Mouse (Mus musculus): ENCODE results near the gene Ccdc63. TPM values are rescaled to one million over a fixed set of nuclear protein-coding genes. Genes with fewer than 3 reads are reported as not detected.

The Ccdc63 gene
- polyA plus RNA-seq, 1 experiment, result not detected

DNA sequence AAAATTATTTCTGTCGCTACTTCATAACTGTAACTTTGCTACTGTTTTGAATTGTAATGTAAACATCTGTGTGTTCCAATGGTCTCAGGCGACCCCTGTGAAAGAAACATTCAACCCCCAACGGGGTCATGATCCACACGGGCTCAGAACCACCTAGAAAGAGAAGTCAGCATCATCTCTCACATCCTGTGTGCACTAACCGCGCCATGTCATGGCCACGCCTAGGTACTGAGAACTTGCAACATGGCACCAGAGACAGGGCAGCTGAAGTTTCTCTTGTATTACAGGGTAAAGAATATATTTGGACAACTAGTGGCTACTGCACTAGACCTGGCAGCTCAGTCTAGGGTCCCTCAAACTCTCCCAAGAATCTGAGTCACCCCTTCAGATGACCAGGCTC, 27.2 kb downstream of the Ccdc63 start:
- no peak overlapping the region for H3K4me2 ChIP-seq (ENCODE audit: low read depth)
- H3ac ChIP-seq (ENCODE audit: control insufficient read depth, insufficient read length), result no peak overlapping the region
- no peaks in the 10 kb centered on the region for H3K79me2 ChIP-seq (ENCODE audit: control insufficient read depth, insufficient read depth)
- TF ChIP-seq CEBPB (IDR thresholded peaks at IDR 0.05; ENCODE audit: insufficient read depth, poor library complexity, severe bottlenecking), result no peak
- H3K4me3 ChIP-seq, result no peak overlapping the region
- peaks cover 42% of the 10 kb centered on the region for H3K27me3 ChIP-seq (ENCODE audit: control insufficient read depth, insufficient read depth, insufficient read length)
- no peaks in the 10 kb centered on the region for H3K36me3 ChIP-seq (ENCODE audit: control insufficient read depth, insufficient read depth)

DNA sequence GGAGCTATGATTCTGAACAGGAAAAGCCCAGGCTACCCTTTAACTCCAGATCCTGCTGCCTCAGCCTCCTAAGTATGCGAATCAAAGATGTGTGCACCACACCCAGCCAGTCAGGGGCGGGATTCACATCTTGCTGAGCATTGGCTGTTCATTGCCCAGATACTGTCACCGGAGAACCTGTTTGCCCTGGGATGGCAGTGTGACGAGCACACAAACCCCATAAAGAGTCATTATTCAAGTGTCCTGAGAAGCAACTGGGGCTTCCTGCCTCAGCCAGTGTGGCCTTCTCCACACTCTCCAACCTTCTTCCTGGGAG, 28.7 kb downstream of the Ccdc63 start:
- TF ChIP-seq E2F4 (IDR thresholded peaks at IDR 0.05; ENCODE audit: insufficient read depth) (no peak), CEBPB (IDR thresholded peaks at IDR 0.05; ENCODE audit: insufficient read depth, poor library complexity, severe bottlenecking) (no peak), POLR2A (IDR thresholded peaks at IDR 0.05; ENCODE audit: insufficient read length, low read depth) (no peak), TCF12 (IDR thresholded peaks at IDR 0.05; ENCODE audit: insufficient read depth, poor library complexity, severe bottlenecking) (no peak), TCF3 (IDR thresholded peaks at IDR 0.05; ENCODE audit: insufficient read length, low read depth) (no peak), MAX (IDR thresholded peaks at IDR 0.05; ENCODE audit: low read depth) (no peak), POLR2AphosphoS2 (IDR thresholded peaks at IDR 0.05; ENCODE audit: insufficient read length, low read depth) (no peak), USF1 (IDR thresholded peaks at IDR 0.05; ENCODE audit: low read depth) (no peak), REST (IDR thresholded peaks at IDR 0.05; ENCODE audit: insufficient read depth, insufficient read length) (no peak), SRF (IDR thresholded peaks at IDR 0.05; ENCODE audit: control insufficient read depth, insufficient read length, low read depth) (no peak), MYOD1 (IDR thresholded peaks at IDR 0.05; ENCODE audit: control insufficient read depth in 1 of 3, insufficient read length in 2 of 3, low read depth in 2 of 3) (no peak), MYOG (IDR thresholded peaks at IDR 0.05; ENCODE audit: control insufficient read depth in 1 of 3, insufficient read depth in 1 of 3, insufficient read length in 2 of 3, low read depth in 2 of 3) (no peak)
- Histone ChIP-seq H3K36me3 (ENCODE audit: control insufficient read depth, insufficient read depth) (no peaks in the 10 kb centered on the region), H3K4me2 (ENCODE audit: low read depth) (no peak overlapping the region), H3K4me3 (no peak overlapping the region), H3K79me2 (ENCODE audit: control insufficient read depth, insufficient read depth) (no peaks in the 10 kb centered on the region), H3ac (ENCODE audit: control insufficient read depth, insufficient read length) (no peak overlapping the region), H3K27me3 (ENCODE audit: control insufficient read depth, insufficient read depth, insufficient read length) (peaks cover 55% of the 10 kb centered on the region)

DNA sequence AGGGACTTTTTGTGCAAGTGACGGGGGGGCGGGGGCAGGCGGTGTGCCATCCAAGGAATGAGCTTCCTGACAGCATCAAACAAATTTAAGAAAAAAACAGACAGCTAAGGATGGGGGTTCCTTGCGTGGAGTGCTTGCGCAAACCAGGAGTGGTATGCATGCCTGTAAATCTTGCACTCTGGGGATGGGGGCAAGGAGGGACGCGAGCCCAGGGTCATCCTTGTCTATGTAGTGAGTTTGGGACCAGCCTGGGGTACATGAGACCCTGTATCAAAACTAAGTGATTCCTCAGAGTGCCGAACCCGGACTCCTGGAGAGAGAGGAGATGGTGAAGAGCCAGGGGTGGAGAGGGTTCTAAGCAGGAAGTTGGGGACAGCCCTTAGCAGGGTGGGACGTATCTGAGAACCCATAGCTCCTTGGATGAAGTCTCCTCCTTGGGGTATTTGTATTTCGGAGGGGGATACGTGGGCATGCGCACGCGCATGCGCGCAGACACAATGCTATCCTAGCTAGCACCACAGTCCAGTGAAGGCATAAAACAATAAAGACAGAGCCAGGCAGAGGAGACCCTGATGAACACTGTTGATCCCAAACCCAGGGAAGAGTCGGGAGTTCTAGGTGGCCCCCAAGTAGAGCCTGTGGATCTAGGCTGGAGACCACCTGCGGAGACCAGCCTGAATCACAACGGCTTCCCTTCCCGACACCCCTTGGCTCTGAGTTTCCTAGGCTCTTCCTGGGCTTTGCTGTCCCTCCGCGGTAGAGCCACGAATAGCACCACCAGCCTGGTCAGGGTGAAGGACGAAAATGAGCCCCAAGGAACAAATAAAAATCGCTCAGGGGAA, 29.3 kb downstream of the Ccdc63 start:
- TF ChIP-seq MYOG (IDR thresholded peaks at IDR 0.05; ENCODE audit: control insufficient read depth in 1 of 3, insufficient read depth in 1 of 3, insufficient read length in 2 of 3, low read depth in 2 of 3) (no peak), REST (IDR thresholded peaks at IDR 0.05; ENCODE audit: insufficient read depth, insufficient read length) (no peak), E2F4 (IDR thresholded peaks at IDR 0.05; ENCODE audit: insufficient read depth) (no peak), CEBPB (IDR thresholded peaks at IDR 0.05; ENCODE audit: insufficient read depth, poor library complexity, severe bottlenecking) (no peak), USF1 (IDR thresholded peaks at IDR 0.05; ENCODE audit: low read depth) (no peak), TCF12 (IDR thresholded peaks at IDR 0.05; ENCODE audit: insufficient read depth, poor library complexity, severe bottlenecking) (no peak), MAX (IDR thresholded peaks at IDR 0.05; ENCODE audit: low read depth) (no peak), SRF (IDR thresholded peaks at IDR 0.05; ENCODE audit: control insufficient read depth, insufficient read length, low read depth) (no peak), POLR2A (IDR thresholded peaks at IDR 0.05; ENCODE audit: insufficient read length, low read depth) (no peak), MYOD1 (IDR thresholded peaks at IDR 0.05; ENCODE audit: control insufficient read depth in 1 of 3, insufficient read length in 2 of 3, low read depth in 2 of 3) (no peak), POLR2AphosphoS2 (IDR thresholded peaks at IDR 0.05; ENCODE audit: insufficient read length, low read depth) (no peak), TCF3 (IDR thresholded peaks at IDR 0.05; ENCODE audit: insufficient read length, low read depth) (no peak)
- Histone ChIP-seq H3K4me3 (no peak overlapping the region), H3K27me3 (ENCODE audit: control insufficient read depth, insufficient read depth, insufficient read length) (peaks cover 61% of the 10 kb centered on the region), H3K36me3 (ENCODE audit: control insufficient read depth, insufficient read depth) (no peaks in the 10 kb centered on the region), H3K4me2 (ENCODE audit: low read depth) (no peak overlapping the region), H3ac (ENCODE audit: control insufficient read depth, insufficient read length) (no peak overlapping the region), H3K79me2 (ENCODE audit: control insufficient read depth, insufficient read depth) (no peaks in the 10 kb centered on the region)

DNA sequence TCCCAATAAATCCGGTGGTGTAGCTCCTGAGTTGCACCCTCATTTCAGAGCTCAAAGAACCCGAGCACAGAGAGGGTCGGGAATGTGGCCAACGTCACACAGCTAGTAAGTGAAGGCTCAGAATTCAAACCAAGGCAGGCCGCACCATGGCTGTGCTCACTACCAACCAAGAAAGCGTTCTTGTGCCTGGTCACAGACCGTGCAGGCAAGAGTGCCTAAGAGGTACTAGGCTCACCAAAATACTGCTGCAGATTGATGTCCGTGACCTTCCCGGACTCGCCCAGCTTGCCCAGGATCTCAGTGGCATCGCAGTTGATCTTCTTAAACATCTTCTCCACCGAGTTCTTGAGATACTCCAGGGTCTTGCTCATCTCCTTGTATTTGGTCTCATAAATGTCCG, 30.0 kb downstream of the Ccdc63 start:
- Histone ChIP-seq H3K27me3 (ENCODE audit: control insufficient read depth, insufficient read depth, insufficient read length) (peaks cover 64% of the 10 kb centered on the region), H3K4me3 (no peak overlapping the region), H3K4me2 (ENCODE audit: low read depth) (no peak overlapping the region), H3K79me2 (ENCODE audit: control insufficient read depth, insufficient read depth) (no peaks in the 10 kb centered on the region), H3ac (ENCODE audit: control insufficient read depth, insufficient read length) (no peak overlapping the region), H3K36me3 (ENCODE audit: control insufficient read depth, insufficient read depth) (no peaks in the 10 kb centered on the region)
- TF ChIP-seq MAX (IDR thresholded peaks at IDR 0.05; ENCODE audit: low read depth) (no peak), TCF12 (IDR thresholded peaks at IDR 0.05; ENCODE audit: insufficient read depth, poor library complexity, severe bottlenecking) (no peak), REST (IDR thresholded peaks at IDR 0.05; ENCODE audit: insufficient read depth, insufficient read length) (no peak), MYOG (IDR thresholded peaks at IDR 0.05; ENCODE audit: control insufficient read depth in 1 of 3, insufficient read depth in 1 of 3, insufficient read length in 2 of 3, low read depth in 2 of 3) (no peak), POLR2AphosphoS2 (IDR thresholded peaks at IDR 0.05; ENCODE audit: insufficient read length, low read depth) (no peak), CEBPB (IDR thresholded peaks at IDR 0.05; ENCODE audit: insufficient read depth, poor library complexity, severe bottlenecking) (no peak), POLR2A (IDR thresholded peaks at IDR 0.05; ENCODE audit: insufficient read length, low read depth) (no peak), E2F4 (IDR thresholded peaks at IDR 0.05; ENCODE audit: insufficient read depth) (no peak), MYOD1 (IDR thresholded peaks at IDR 0.05; ENCODE audit: control insufficient read depth in 1 of 3, insufficient read length in 2 of 3, low read depth in 2 of 3) (no peak), SRF (IDR thresholded peaks at IDR 0.05; ENCODE audit: control insufficient read depth, insufficient read length, low read depth) (no peak), USF1 (IDR thresholded peaks at IDR 0.05; ENCODE audit: low read depth) (no peak), TCF3 (IDR thresholded peaks at IDR 0.05; ENCODE audit: insufficient read length, low read depth) (no peak)
